Mouse (Mus musculus): ENCODE data around the gene Son. TPM values are rescaled to one million over a fixed set of nuclear protein-coding genes. Genes with fewer than 3 reads are reported as not detected.
A peak's percentile ranks its signal among the peaks of the same experiment; 100 is the strongest.

Gene Son
- total RNA-seq, 1 experiment from 2014 or later: 406 TPM

DNA sequence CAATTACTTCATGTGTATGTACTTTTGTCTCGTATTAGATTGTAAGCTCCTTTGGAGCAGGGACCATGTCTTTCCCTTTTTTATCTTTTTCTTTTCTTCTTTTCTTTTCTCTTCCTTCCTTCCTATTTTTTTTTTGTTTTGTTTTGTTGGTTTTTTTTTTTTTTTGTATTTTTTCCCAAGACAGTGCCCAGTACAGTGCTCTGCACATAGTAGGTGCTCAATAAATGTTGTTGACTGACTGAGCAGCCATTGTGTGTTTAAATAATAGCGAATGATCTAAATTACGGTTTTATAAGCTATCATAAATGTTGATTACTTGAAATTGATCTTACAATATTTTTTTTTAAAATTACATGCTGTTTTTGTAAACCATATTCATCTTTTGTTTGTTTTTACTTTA lies 16.5 kb downstream of the Son start:
- no peak for ATAC-seq (replicated peaks; ENCODE audit: insufficient number of reproducible peaks, low FRiP score, low TSS enrichment, poor library complexity, severe bottlenecking)

DNA sequence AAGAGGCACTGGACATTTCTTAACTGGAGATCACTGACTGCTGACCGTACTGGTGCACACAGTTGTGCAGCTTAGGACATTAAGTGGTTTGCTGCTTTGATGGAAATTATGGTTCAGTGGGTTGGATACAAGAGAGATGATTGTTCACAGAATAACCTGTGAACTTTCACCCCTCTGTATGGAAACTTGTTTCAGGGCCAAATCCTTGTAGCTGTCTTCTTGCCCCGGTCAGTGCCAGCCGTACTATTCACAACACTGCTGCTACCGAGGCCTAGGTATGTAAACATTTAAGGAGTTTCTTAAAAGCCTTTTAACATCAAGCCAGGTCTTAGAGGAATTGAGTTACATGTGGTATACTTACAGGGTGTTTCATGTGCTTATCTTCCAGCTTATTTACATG lies 27.2 kb downstream of the Son start:
- no peak for ATAC-seq (replicated peaks; ENCODE audit: insufficient number of reproducible peaks, low FRiP score, low TSS enrichment, poor library complexity, severe bottlenecking)

DNA sequence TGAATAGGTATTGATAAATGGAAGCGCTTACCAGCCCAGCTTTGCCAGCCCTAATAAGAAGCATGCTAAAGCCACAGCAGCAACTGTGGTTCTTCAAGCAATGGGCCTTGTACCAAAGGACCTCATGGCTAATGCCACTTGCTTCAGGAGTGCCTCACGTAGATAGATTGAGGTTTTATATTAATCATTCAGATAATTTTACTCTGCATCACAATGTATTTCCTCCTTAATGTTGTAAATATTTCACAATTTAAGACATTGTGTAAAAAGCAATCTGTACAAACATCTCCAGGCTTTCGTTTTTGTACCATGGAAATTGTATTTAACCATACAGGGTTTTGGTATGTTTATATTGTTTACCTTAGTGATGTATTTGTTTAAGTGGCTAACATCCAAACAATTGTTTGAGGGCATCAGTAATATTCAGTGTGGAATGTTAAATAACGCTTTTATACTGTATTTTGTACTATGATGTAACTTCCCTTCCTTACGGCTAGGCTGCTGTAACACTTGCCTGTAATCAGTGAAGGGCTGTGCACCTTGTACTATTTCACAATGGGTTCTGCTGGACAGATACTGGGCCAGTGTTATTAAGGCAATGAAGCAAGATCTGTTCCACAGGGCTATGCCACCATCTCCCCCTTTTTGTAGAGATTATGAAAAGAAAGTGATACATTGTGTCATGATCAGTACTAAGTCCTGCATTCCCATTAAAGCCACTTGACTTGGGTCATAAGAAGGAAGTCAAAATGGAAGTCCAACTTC lies 31.0 kb downstream of the Son start:
- ATAC-seq (replicated peaks; ENCODE audit: insufficient number of reproducible peaks, low FRiP score, low TSS enrichment, poor library complexity, severe bottlenecking): no peak

DNA sequence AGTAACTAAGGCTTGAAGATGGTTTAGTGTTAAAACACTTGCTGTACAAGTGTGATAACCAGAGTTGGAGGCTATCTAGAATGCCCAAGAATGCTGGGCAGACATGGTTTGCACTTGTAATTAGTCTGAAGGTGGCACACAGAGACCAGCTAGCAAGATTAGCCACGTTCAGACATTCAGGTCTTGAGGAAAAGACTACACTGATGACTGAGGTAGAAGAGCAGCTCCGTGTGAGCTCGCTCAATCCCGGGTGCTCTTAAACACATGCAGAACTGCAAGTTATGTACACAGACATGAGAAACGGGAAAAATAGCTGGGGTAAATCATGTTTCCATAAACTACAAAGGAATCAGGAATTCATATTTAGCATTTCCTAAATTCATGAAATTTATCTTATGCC lies 33.4 kb downstream of the Son start:
- ATAC-seq (replicated peaks; ENCODE audit: insufficient number of reproducible peaks, low FRiP score, low TSS enrichment, poor library complexity, severe bottlenecking): no peak

DNA sequence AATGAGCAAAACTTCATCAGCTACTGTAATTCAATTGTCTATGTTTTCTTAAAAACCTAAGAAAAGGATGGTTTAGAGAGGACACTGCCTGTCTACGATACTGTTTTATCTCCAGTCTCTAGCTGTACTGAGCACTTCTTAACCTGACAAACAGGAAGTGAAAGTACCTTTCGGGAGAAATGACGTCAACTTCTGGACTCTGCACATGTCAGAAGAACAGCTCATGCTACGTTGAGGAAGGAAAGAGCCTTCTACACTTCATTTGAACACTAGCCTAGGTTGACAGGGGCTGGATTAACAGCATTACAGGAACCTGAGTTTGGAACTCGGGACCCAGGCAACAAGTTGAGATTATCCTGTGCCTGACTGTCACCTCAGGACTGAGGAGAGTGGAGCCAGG lies 38.2 kb downstream of the Son start:
- peak; percentile 76 for ATAC-seq (replicated peaks; ENCODE audit: insufficient number of reproducible peaks, low FRiP score, low TSS enrichment, poor library complexity, severe bottlenecking)

DNA sequence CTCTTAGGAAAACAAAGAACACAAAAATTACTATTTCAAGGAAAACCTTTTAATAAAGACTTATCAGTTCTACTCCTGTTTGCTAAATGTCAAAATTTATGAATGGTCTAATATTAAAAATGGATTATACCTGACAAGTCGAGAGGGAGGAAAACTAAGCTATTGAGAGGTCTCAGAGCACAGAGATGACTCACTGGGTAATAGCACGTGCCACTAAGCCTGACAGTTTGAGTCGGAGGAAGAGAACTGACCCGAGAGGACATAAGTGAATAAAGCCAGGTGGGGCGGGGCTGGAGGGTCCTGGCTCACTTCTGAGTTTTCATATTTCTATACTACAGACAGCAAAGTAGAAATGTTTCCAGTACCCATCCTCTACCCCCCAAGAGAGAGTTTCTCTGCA lies 39.1 kb downstream of the Son start:
- ATAC-seq (replicated peaks; ENCODE audit: insufficient number of reproducible peaks, low FRiP score, low TSS enrichment, poor library complexity, severe bottlenecking): no peak

DNA sequence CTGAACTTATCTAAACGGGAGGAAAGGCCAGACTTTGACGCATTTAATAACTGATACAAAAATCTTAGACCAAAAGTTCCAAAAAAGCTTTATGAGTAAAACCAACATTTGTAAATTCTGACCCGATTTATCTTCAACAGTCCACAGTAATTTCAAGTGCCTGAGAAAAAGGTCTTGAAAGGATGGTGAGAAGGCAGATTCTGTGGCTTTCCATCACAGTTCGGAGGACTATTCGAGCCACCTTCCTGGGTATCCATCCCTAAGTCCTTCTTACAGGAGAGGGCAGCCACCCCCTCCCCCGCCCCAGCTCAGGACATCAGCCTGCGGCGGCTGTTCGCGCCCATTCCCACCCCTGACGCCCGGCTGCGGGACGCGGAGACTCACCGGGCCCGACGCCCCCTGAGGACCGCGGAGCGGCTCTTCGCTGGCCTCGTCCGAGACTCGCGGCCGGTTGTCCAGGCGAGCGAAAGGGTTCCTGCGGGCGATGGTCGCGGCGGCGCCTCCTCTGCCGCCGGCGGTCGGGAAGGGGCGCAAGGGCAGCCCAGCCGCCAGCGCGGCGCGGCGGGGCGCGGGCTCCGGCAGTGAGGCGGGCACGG lies 40.8 kb downstream of the Son start:
- ATAC-seq (replicated peaks; ENCODE audit: insufficient number of reproducible peaks, low FRiP score, low TSS enrichment, poor library complexity, severe bottlenecking): no peak

DNA sequence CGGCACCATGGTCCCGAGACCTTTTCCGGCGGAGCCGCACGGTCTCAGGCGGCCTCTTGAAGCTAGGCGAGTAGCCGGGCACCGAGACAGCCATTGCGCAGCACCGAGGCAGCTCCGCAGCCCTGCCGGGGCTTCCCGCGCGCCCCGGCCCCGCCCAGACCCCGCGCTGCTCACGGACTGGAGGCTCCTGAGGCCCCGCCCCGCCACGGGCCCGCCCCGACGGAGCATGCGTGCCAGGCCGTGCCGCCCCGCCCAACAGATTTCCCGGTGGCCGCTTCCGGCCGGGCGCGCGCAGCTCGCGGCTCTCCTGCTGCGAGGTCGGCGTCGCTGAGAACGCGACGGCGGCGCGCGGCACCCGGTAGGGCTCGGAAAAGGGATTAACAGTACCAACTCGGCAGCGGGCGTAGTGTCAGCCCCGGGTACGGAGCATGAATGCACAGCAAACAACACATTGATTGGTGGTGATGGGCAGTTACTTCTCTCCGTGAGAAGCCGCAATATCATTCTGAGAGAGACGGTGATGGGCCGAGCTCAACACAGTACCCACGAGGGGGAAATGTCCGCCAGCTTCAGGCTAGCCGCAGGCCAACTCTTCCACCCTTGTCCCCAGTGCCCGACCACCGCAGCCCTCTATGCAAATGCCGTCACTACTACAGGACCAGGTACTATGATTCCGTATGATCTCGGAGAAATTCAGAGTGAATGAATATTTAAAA lies 41.5 kb downstream of the Son start, which contains the start of gene Donson:
TSS of gene Donson (minus strand) at position 152 of the 716 bp plus-strand sequence.
- ATAC-seq (replicated peaks; ENCODE audit: insufficient number of reproducible peaks, low FRiP score, low TSS enrichment, poor library complexity, severe bottlenecking): peak; percentile 50

DNA sequence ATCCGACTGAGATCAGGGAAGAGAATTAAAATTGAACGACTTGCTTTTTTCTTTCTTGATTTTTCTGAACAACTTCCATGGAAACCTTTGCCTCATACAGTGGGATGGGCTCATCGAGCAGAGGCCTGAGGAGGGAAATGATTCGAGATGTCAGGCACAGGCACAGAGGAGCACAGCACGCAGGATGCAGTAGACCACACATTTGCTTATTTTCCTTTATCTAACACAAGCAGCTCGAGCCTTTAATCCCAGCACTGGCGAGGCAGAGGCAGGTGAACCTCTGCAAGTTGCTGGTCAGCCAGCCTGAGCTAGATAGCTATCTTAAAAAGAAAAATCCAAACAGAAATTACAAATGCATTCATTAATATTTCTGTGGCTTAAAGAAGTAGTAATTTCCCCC lies 42.5 kb downstream of the Son start:
- no peak for ATAC-seq (replicated peaks; ENCODE audit: insufficient number of reproducible peaks, low FRiP score, low TSS enrichment, poor library complexity, severe bottlenecking)

DNA sequence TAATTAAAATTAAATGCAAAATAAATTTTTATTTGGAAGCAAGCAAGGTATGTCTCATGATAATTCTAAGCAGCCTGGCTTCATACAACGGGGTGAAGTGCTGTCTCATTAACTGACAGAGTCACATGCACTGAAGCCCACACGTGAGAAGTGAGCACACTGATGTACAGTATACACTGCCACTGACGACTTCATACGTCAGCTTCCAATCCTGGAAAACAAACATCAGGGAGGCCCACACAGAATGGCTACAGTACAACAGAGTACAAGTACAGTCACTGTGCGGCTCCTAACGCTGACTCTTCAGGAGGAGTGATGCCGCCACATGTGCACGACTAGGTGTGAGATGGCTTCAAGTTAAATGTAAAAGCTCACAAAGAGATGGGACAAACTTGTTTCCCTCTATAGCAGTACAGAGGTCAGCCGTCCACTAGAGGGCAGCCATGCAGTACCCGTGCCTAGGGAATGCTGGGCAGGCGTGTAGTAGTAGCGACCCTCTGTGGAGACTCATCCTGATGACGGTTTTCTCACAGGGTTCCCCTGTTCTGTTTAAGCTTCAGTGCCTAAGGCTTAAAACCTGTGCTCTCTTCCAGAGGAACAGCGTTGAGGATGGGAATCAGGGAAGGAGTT lies 47.3 kb downstream of the Son start:
- ATAC-seq (replicated peaks; ENCODE audit: insufficient number of reproducible peaks, low FRiP score, low TSS enrichment, poor library complexity, severe bottlenecking): peak; percentile 88

DNA sequence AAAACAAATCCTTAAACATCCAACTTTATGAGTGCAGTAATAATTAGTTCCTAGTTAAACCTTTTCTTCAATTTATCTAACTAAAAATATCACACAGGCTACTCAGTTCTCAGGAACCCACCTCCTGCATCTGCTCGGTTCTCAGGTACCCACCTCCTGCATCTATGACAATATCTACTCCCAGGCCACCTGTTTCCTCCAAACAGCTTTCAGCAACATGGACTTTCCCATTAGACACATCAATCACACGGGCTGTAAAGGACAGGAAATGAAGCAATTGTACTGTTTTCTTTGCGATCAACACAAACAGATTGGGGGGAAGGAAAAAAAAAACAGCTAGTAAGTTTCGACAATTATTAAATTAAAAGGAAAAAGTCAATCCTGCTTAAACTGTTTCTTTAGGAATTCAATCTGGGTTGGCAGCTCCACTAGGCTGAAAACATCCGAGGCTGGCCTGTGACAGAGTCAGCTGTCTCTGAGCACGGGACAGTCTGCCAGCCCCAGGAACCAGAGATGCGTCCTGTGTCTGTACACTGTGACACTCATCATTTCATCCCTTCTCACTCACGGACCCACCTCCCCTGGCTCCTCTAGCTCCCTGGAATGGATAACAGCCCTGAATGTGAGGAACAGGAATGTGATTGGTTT lies 47.9 kb downstream of the Son start:
- ATAC-seq (replicated peaks; ENCODE audit: insufficient number of reproducible peaks, low FRiP score, low TSS enrichment, poor library complexity, severe bottlenecking): no peak

DNA sequence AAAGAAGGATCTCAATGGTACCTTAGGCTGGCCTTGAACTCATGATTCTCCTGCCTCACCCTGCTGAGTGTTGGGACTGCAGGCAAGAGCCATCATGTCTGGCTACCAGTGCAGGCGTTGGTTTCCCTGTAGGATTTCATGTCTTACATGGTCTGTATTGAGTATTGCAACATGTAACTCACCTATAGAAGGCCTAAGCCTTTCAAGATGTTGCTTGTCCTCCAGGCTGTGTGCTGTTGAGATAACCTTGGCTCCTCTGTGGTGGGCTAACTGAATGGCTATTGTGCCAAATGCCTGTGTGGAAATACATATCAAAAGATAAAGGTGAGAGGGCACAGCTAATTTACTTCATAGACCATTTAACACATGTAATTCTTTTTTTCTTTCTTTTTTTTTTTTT lies 51.7 kb downstream of the Son start:
- ATAC-seq (replicated peaks; ENCODE audit: insufficient number of reproducible peaks, low FRiP score, low TSS enrichment, poor library complexity, severe bottlenecking): no peak

DNA sequence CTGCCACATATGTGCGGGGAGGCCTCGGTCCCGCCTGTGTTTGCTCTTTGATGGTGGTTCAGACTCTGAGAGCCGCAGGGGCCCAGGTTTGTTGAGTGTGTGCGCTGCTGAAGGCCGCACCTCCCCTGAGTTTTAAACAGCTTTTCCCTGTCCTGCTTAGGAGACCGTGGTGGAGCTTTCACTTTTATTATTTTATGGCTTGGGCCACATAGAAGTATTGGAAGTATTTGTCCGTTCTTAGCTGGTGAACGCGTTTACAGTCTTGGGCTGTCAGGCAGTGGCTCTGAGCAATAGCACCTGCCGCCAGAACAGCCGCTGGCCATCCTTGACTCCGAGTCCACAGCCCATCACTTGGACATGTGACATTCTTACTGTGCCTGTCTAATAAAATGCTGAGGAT lies 54.6 kb downstream of the Son start:
- ATAC-seq (replicated peaks; ENCODE audit: insufficient number of reproducible peaks, low FRiP score, low TSS enrichment, poor library complexity, severe bottlenecking): no peak

DNA sequence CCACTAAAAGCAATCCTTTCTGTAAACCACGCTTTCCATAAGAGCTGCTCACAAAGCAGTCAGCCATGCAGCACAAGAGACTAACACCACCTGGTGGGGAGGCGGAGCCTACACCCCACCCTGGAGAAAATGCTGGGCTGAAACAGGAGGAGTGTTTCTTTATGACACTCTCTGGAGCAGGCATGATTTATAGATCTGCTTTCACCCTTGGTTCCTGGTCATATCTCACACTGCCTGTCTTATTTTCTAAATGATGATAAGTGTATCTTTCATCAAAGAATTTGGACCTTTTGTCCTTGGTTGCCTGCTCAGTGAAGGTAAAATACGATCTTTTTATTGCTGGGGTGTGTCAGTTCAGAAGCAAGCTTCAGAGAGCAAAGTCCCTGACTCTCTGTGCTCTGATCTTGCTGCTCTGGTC lies 55.5 kb downstream of the Son start:
- no peak for ATAC-seq (replicated peaks; ENCODE audit: insufficient number of reproducible peaks, low FRiP score, low TSS enrichment, poor library complexity, severe bottlenecking)

DNA sequence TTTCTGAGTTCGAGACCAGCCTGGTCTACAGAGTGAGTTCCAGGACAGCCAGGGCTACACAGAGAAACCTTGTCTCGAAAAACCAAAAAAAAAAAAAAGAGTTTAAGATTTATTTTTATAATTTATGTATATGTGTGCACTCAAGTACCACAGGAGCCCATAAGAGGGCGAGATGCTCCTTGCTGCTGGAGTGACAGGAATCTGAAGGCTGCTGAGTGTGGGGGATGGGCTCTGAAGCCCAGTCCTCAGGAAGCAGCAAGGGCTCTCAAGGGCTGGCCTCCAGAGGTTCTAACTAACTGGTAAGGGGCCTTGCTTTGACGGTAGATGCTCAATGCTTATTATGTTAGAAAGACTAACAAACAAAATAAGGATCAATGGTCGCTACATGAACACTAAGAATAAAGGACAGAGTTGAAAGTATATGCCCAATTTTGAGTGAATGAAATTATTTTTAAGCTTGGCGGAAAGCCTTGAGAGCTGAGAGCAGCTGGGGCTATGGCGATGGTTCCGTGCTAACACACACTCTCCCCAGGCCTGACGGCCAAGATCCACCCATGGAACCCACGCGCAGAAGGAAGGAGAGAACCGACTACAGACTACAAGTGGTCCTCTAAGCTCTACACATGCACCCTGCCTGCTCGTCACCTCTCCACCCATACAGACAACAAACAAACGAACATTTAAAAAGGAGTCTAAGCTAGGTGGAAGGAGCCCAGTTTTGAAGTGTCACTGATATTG lies 57.5 kb downstream of the Son start:
- no peak for ATAC-seq (replicated peaks; ENCODE audit: insufficient number of reproducible peaks, low FRiP score, low TSS enrichment, poor library complexity, severe bottlenecking)

DNA sequence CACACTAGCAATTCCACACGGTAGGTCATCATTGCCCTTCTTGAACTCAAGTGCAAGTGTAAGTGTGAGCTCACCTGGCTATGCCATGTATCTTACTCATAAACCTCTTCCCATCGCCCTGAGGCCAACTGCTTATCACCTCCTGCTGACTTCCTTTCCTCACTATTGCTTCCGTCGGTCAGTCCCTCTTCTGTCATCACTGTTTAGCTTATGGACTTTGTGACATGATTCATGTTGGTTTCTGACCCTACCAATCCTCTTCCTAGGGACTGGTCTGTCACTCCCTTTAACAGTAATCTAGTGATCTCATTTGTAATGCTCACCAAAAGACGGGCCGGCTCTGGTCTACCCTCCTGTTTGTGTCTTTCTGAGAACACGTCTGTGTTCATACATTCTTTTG lies 62.9 kb downstream of the Son start:
- no peak for ATAC-seq (replicated peaks; ENCODE audit: insufficient number of reproducible peaks, low FRiP score, low TSS enrichment, poor library complexity, severe bottlenecking)

DNA sequence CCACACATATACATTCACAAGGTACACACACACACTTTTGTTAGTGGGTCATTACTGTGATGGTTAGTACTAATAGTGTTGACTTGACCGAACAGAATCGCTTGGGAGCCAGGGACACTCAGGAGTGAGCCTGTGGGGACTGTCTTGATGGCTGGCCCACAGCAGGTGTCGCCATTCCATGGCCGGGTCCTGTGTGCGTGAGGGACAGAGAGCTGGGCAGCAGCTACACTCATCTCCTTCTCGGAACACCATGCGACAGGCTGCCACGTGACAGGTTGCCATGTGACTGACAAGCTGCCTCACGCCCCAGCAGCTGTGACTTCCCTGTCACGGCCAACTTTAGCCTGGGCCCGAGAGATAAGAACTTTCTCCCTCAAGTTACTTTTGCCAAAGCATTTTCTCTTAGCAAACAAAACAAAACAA lies 69.6 kb downstream of the Son start:
- no peak for ATAC-seq (replicated peaks; ENCODE audit: insufficient number of reproducible peaks, low FRiP score, low TSS enrichment, poor library complexity, severe bottlenecking)

DNA sequence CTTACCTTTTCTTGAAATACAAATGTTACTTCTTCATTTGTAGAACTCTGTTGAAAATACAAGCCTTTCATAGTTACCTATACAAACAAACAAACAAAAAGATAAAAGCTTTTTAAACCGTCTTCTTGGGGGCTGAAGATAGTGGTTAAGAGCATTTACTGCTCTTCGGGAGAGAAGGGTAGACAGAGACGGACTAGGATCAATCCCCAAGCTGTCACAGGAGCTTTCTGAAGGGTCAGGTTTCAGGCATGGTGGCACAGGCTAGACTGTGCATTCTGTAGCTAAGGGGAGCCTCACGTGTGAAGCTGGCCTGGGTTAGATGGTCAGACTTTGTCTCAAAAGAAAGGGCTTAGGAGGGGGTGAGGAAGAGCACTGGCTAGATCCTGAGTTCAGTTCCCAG lies 70.1 kb downstream of the Son start:
- ATAC-seq (replicated peaks; ENCODE audit: insufficient number of reproducible peaks, low FRiP score, low TSS enrichment, poor library complexity, severe bottlenecking): no peak

Measured in monocyte, adult 5-6 weeks (primary cell).